Mouse (Mus musculus): ENCODE measurements at regions not wholly inside any gene's neighbourhood (a gene's known extent, or its start where the extent isn't known, plus 50 kb on each side); places are given as distances from the start of the nearest gene placed in this dataset.

DNA sequence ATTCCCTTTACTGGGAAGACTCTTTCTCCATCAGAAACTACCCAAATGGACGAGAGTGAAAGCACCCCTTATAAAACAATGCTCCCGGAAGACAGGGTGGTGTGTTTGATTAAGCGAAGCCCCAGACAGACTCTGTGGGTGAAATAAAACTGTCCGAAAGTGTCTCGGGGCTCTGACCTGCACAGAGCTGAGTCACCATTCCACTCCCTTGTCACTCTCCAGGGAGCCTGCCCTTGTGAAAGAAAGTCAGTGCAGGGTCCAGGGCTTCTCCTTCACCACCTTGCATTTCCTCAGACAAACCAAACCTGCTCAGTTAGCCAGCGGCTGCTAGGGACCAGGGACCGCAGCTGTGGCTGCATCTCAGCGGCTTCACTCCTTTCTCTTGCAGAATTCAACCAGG lies 222.3 kb upstream of the Irx3 start:
- TF ChIP-seq POLR2A (IDR thresholded peaks at IDR 0.05; ENCODE audit: insufficient read length, low read depth): no peak
- TF ChIP-seq TCF12 (IDR thresholded peaks at IDR 0.05; ENCODE audit: insufficient read depth, poor library complexity, severe bottlenecking): no peak
- no peak for TF ChIP-seq CEBPB (IDR thresholded peaks at IDR 0.05; ENCODE audit: insufficient read depth, poor library complexity, severe bottlenecking)
- no peak for TF ChIP-seq USF1 (IDR thresholded peaks at IDR 0.05; ENCODE audit: low read depth)
- no peak for TF ChIP-seq POLR2AphosphoS2 (IDR thresholded peaks at IDR 0.05; ENCODE audit: insufficient read length, low read depth)
- TF ChIP-seq MYOG (IDR thresholded peaks at IDR 0.05; ENCODE audit: control insufficient read depth in 1 of 3, insufficient read depth in 1 of 3, insufficient read length in 2 of 3, low read depth in 2 of 3): no peak
